In genomic region chr11:78179438-78179999, GRCm38 (mm10) we compare ENCODE assay signal across 8 mouse cellular contexts. TPM values are rescaled to one million over a fixed set of nuclear protein-coding genes. Genes with fewer than 3 reads are reported as not detected.
DNase-seq lines count a peak whose midpoint lies in the region; ATAC-seq and TF ChIP-seq lines count a peak whose summit lies in the region.

No protein-coding gene starts in this region.

- no peaks in the 10 kb centered on the region for H3K27me3 ChIP-seq in embryonic facial prominence, embryonic 11.5 days (ENCODE audit: control insufficient read depth, insufficient read depth, low read length)
- no peaks in the 10 kb centered on the region for H3K27me3 ChIP-seq in limb, embryonic 11.5 days (ENCODE audit: control insufficient read depth, insufficient read depth, low read length)
- no peaks in the 10 kb centered on the region for H3K27me3 ChIP-seq in small intestine, adult 2 months (ENCODE audit: control insufficient read depth, insufficient read depth, low read length)

- peak overlapping the region; percentile 73 for H3K9ac ChIP-seq in embryonic facial prominence, embryonic 11.5 days (replicated peaks; ENCODE audit: low read length)
- H3K9ac ChIP-seq in limb, embryonic 11.5 days (ENCODE audit: low read length): peak overlapping the region; percentile 76

- ATAC-seq in embryonic facial prominence, embryonic 11.5 days (replicated peaks; ENCODE audit: insufficient number of reproducible peaks, low FRiP score, low TSS enrichment, low read depth): no peak
- no peak for ATAC-seq in limb, embryonic 11.5 days (ENCODE audit: insufficient number of reproducible peaks, low FRiP score, low TSS enrichment, low read depth)

- H3K36me3 ChIP-seq in embryonic facial prominence, embryonic 11.5 days (replicated peaks; ENCODE audit: control insufficient read depth, insufficient read depth, low read depth, low read length): peaks cover 16% of the 10 kb centered on the region
- peaks cover 9% of the 10 kb centered on the region for H3K36me3 ChIP-seq in limb, embryonic 11.5 days (ENCODE audit: control insufficient read depth, insufficient read depth, low read length)
- H3K36me3 ChIP-seq in small intestine, adult 2 months (ENCODE audit: control insufficient read depth, insufficient read depth, low read length): peaks cover 19% of the 10 kb centered on the region

- no peaks in the 10 kb centered on the region for H3K9me3 ChIP-seq in embryonic facial prominence, embryonic 11.5 days (replicated peaks; ENCODE audit: control insufficient read depth, low read length)
- no peaks in the 10 kb centered on the region for H3K9me3 ChIP-seq in limb, embryonic 11.5 days (ENCODE audit: control insufficient read depth, low read length)

- WGBS in embryonic facial prominence, embryonic 11.5 days: 30% methylated on average over 8 of the region's 8 CpGs
- WGBS in limb, embryonic 11.5 days: 31% methylated on average over 8 of the region's 8 CpGs
- 29% methylated on average over 8 of the region's 8 CpGs for WGBS in small intestine, adult 2 months

- peak overlapping the region; percentile 62 for H3K4me3 ChIP-seq in layer of hippocampus, adult 2 months
- peak overlapping the region; percentile 48 for H3K4me3 ChIP-seq in embryonic facial prominence, embryonic 11.5 days (ENCODE audit: low read depth, low read length)
- peak overlapping the region; percentile 59 for H3K4me3 ChIP-seq in limb, embryonic 11.5 days (ENCODE audit: low read depth, low read length)
- H3K4me3 ChIP-seq in small intestine, adult 2 months (ENCODE audit: low read depth, low read length): no peak overlapping the region

- TF ChIP-seq CTCF in layer of hippocampus, adult 2 months (conservative IDR thresholded peaks at IDR 0.05): no peak
- no peak for TF ChIP-seq CTCF in small intestine, adult 2 months (IDR thresholded peaks at IDR 0.05; ENCODE audit: extremely low read depth, insufficient read length, insufficient replicate concordance, low read depth, low read length)

- TF ChIP-seq POLR2A in small intestine, adult 2 months (IDR thresholded peaks at IDR 0.05; ENCODE audit: low read depth, low read length): no peak

- peaks cover 7% of the 10 kb centered on the region; the same call in 1 of the 2 replicates for H3K4me1 ChIP-seq in embryonic facial prominence, embryonic 11.5 days (ENCODE audit: control insufficient read depth, insufficient read depth, low read length)
- H3K4me1 ChIP-seq in limb, embryonic 11.5 days (ENCODE audit: control insufficient read depth, insufficient read depth, low read length): peaks cover 30% of the 10 kb centered on the region
- H3K4me1 ChIP-seq in small intestine, adult 2 months (ENCODE audit: control insufficient read depth, insufficient read depth, insufficient read length, low read length): peaks cover 10% of the 10 kb centered on the region

- peak overlapping the region; percentile 90 for H3K27ac ChIP-seq in layer of hippocampus, adult 2 months
- H3K27ac ChIP-seq in embryonic facial prominence, embryonic 11.5 days (replicated peaks; ENCODE audit: low read depth, low read length): no peak overlapping the region
- no peak overlapping the region for H3K27ac ChIP-seq in limb, embryonic 11.5 days (replicated peaks; ENCODE audit: low read depth, low read length)
- 0 out of 2 replicates have a peak overlapping the region, but pooled peaks have one; percentile 61 for H3K27ac ChIP-seq in small intestine, adult 2 months (ENCODE audit: insufficient read depth, low read depth, low read length)

- DNase-seq in layer of hippocampus, adult 2 months (ENCODE audit: low spot score in 2 of 2): no peak
- no peak for DNase-seq in layer of hippocampus, postnatal 36 days
- DNase-seq in embryonic facial prominence, embryonic 11.5 days (ENCODE audit: low spot score): no peak
- DNase-seq in limb, embryonic 11.5 days (ENCODE audit: low spot score): no peak
- DNase-seq in MN1 (ENCODE audit: low spot score): no peak
- no peak for DNase-seq in cerebellum, postnatal 14 days
- no peak for DNase-seq in frontal cortex, adult 2 months (ENCODE audit: extremely low spot score in 1 of 2, low spot score in 1 of 2)

- H3K4me2 ChIP-seq in embryonic facial prominence, embryonic 11.5 days (ENCODE audit: low read depth, low read length): peak overlapping the region; percentile 84
- H3K4me2 ChIP-seq in limb, embryonic 11.5 days (ENCODE audit: low read depth, severe bottlenecking): peak overlapping the region; percentile 97

RNA-seq across cellular contexts. Expression of gene Tlcd1, which starts 3.0 kb away (rescaled TPM):
- 10 to 100 TPM; 21.1 to 24.3 TPM for total RNA-seq in layer of hippocampus, adult 2 months (2021)
- 10 to 100 TPM; 22.3 to 24.0 TPM for total RNA-seq in layer of hippocampus, postnatal 36 days (2021)
- 8.9 and 10.9 TPM in 2 replicates for polyA plus RNA-seq in embryonic facial prominence, embryonic 11.5 days (2014; fragmentation: Nextera tagmentation; extraction: Ambion mirVana)
- 8.7 and 10.4 TPM in 2 replicates for polyA plus RNA-seq in limb, embryonic 11.5 days (2014; fragmentation: Nextera tagmentation; extraction: Ambion mirVana)
- 15.0 and 15.3 TPM in 2 replicates for polyA plus RNA-seq in small intestine, adult 2 months (2012; rRNA removed)
- polyA plus RNA-seq in frontal cortex, adult 2 months (2012; rRNA removed): 74.4 and 74.7 TPM in 2 replicates

RNA-seq across cellular contexts. Expression of gene Nek8, which starts 3.0 kb away (rescaled TPM):
- 1 to 10 TPM; 2.6 to 3.3 TPM for total RNA-seq in layer of hippocampus, adult 2 months (2021)
- 1 to 10 TPM; 2.4 to 2.5 TPM for total RNA-seq in layer of hippocampus, postnatal 36 days (2021)
- 8.6 and 8.9 TPM in 2 replicates for polyA plus RNA-seq in embryonic facial prominence, embryonic 11.5 days (2014; fragmentation: Nextera tagmentation; extraction: Ambion mirVana)
- 15.0 and 15.5 TPM in 2 replicates for polyA plus RNA-seq in limb, embryonic 11.5 days (2014; fragmentation: Nextera tagmentation; extraction: Ambion mirVana)
- polyA plus RNA-seq in small intestine, adult 2 months (2012; rRNA removed): 5.0 and 6.6 TPM in 2 replicates
- 5.7 and 7.1 TPM in 2 replicates for polyA plus RNA-seq in frontal cortex, adult 2 months (2012; rRNA removed)

RNA-seq across cellular contexts. Expression of gene Rpl23a, which starts 3.9 kb away (rescaled TPM):
- total RNA-seq in layer of hippocampus, adult 2 months (2021): 100 to 1,000 TPM; 747 to 755 TPM
- 100 to 1,000 TPM; 714 to 715 TPM for total RNA-seq in layer of hippocampus, postnatal 36 days (2021)
- 1,340 and 1,370 TPM in 2 replicates for polyA plus RNA-seq in embryonic facial prominence, embryonic 11.5 days (2014; fragmentation: Nextera tagmentation; extraction: Ambion mirVana)
- polyA plus RNA-seq in limb, embryonic 11.5 days (2014; fragmentation: Nextera tagmentation; extraction: Ambion mirVana): 1,529 and 1,574 TPM in 2 replicates
- polyA plus RNA-seq in small intestine, adult 2 months (2012; rRNA removed): 31.9 and 66.4 TPM in 2 replicates
- 1,050 and 1,099 TPM in 2 replicates for polyA plus RNA-seq in frontal cortex, adult 2 months (2012; rRNA removed)

RNA-seq across cellular contexts. Expression of gene Rab34, which starts 8.7 kb away (rescaled TPM):
- 10 to 100 TPM; 33.3 TPM for total RNA-seq in layer of hippocampus, adult 2 months (2021)
- 10 to 100 TPM; 26.8 to 28.5 TPM for total RNA-seq in layer of hippocampus, postnatal 36 days (2021)
- polyA plus RNA-seq in embryonic facial prominence, embryonic 11.5 days (2014; fragmentation: Nextera tagmentation; extraction: Ambion mirVana): 139 and 140 TPM in 2 replicates
- 142 and 144 TPM in 2 replicates for polyA plus RNA-seq in limb, embryonic 11.5 days (2014; fragmentation: Nextera tagmentation; extraction: Ambion mirVana)
- polyA plus RNA-seq in small intestine, adult 2 months (2012; rRNA removed): 12.2 and 13.0 TPM in 2 replicates
- 62.3 and 68.1 TPM in 2 replicates for polyA plus RNA-seq in frontal cortex, adult 2 months (2012; rRNA removed)

RNA-seq across cellular contexts. Expression of gene Proca1, which starts 13.7 kb away (rescaled TPM):
- 1 to 10 TPM; 3.7 to 5.5 TPM for total RNA-seq in layer of hippocampus, adult 2 months (2021)
- 1 to 10 TPM; 3.6 to 5.7 TPM for total RNA-seq in layer of hippocampus, postnatal 36 days (2021)
- 1.2 and 1.7 TPM in 2 replicates for polyA plus RNA-seq in embryonic facial prominence, embryonic 11.5 days (2014; fragmentation: Nextera tagmentation; extraction: Ambion mirVana)
- polyA plus RNA-seq in limb, embryonic 11.5 days (2014; fragmentation: Nextera tagmentation; extraction: Ambion mirVana): 0.84 and 1.3 TPM in 2 replicates
- polyA plus RNA-seq in small intestine, adult 2 months (2012; rRNA removed): 0.11 TPM in 1 of 2 replicates, not detected in the other
- 6.9 and 7.8 TPM in 2 replicates for polyA plus RNA-seq in frontal cortex, adult 2 months (2012; rRNA removed)

Comparison
In these comparisons a context has a peak if more than half of its experiments do, and no peak if none do; other contexts are left out.
1. H3K27ac ChIP-seq: peak in layer of hippocampus, adult 2 months (single experiment) and small intestine, adult 2 months (single experiment); none in embryonic facial prominence, embryonic 11.5 days (single experiment) and limb, embryonic 11.5 days (single experiment).
2. RNA of gene Rpl23a, which starts 3.9 kb away (polyA plus RNA-seq): 1,529 to 1,574 TPM in limb, embryonic 11.5 days, 1,340 to 1,370 TPM in embryonic facial prominence, embryonic 11.5 days and 1,050 to 1,099 TPM in frontal cortex, adult 2 months; 31.9 to 66.4 TPM in small intestine, adult 2 months; every median in the first group is over 10 times any median in the second.